Mouse (Mus musculus): ENCODE measurements around the gene Sox5.

DNA sequence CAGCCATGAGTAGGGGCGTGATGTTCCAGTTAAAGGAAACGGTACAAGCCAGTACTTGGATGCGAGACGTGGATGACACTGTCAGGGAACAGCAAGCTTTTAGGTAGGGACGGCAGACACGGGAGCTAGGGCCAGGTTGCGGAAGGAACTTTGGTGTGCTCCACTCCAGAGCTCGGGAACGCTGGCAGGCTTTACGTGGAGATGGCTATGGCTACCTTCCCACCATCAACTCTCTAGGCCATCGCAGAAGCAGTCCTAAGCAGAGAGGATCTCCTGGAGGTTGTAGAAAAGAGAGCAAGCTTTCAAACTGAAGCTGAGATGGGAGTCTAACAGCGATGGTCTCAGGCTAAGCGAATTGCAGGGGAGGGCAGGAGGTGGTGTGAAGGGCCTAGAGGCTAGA is 60.9 kb downstream of the Sox5 start:
- TF ChIP-seq EP300 (IDR thresholded peaks at IDR 0.05; ENCODE audit: low read depth) (no peak), CTCF (IDR thresholded peaks at IDR 0.05; ENCODE audit: low read depth) (no peak)

Measured in liver, embryonic 14.5 days (tissue).